Mouse (Mus musculus): ENCODE results near the gene Nop14.

Nop14 gene

GRCm38 (mm10) chr5:34659686-34660590 is at the start of gene Nop14, which contains the start of gene Grk4:
Gene Nop14 (minus strand): TSS chr5:34660148.
Gene Grk4 (plus strand): TSS chr5:34660379.
- peak; percentile 99 for DNase-seq (ENCODE audit: low spot score)

GRCm38 (mm10) chr5:34708436-34708835 is 48.5 kb upstream of the Nop14 start:
- DNase-seq (ENCODE audit: low spot score), result no peak

GRCm38 (mm10) chr5:34695521-34695920 is 35.6 kb upstream of the Nop14 start:
- no peak for DNase-seq (ENCODE audit: low spot score)

- DNase-seq (ENCODE audit: low spot score), result no peak
Measured at GRCm38 (mm10) chr5:34692782-34693181, 32.8 kb upstream of the Nop14 start.

- no peak for DNase-seq (ENCODE audit: low spot score)
Measured at GRCm38 (mm10) chr5:34689868-34690267, 29.9 kb upstream of the Nop14 start.

- DNase-seq (ENCODE audit: low spot score), result no peak
Measured at GRCm38 (mm10) chr5:34670280-34670679, 10.3 kb upstream of the Nop14 start.

- DNase-seq (ENCODE audit: low spot score), result no peak
Measured at GRCm38 (mm10) chr5:34669493-34669892, 9.5 kb upstream of the Nop14 start.

- DNase-seq (ENCODE audit: low spot score), result no peak
Measured at GRCm38 (mm10) chr5:34663231-34663630, 3.3 kb upstream of the Nop14 start.

- DNase-seq (ENCODE audit: low spot score), result no peak
Measured at GRCm38 (mm10) chr5:34661909-34662308, 2.0 kb upstream of the Nop14 start.

- DNase-seq (ENCODE audit: low spot score), result no peak
Measured at GRCm38 (mm10) chr5:34660591-34661130, 713 bp upstream of the Nop14 start.

GRCm38 (mm10) chr5:34657556-34657955 is 2.4 kb downstream of the Nop14 start:
- DNase-seq (ENCODE audit: low spot score), result no peak

- DNase-seq (ENCODE audit: low spot score), result no peak
Measured at GRCm38 (mm10) chr5:34654881-34655280, 5.1 kb downstream of the Nop14 start.

GRCm38 (mm10) chr5:34652961-34653360 is 7.0 kb downstream of the Nop14 start:
- DNase-seq (ENCODE audit: low spot score), result no peak

GRCm38 (mm10) chr5:34647581-34647980 is 12.4 kb downstream of the Nop14 start:
- no peak for DNase-seq (ENCODE audit: low spot score)

GRCm38 (mm10) chr5:34642932-34643331 is 17.0 kb downstream of the Nop14 start:
- DNase-seq (ENCODE audit: low spot score), result no peak

GRCm38 (mm10) chr5:34641991-34642390 is 18.0 kb downstream of the Nop14 start:
- DNase-seq (ENCODE audit: low spot score), result no peak

GRCm38 (mm10) chr5:34637591-34638156 is 22.3 kb downstream of the Nop14 start:
- DNase-seq (ENCODE audit: low spot score), result no peak

GRCm38 (mm10) chr5:34636481-34637287 is 23.3 kb downstream of the Nop14 start, which contains the start of gene Mfsd10:
Gene Mfsd10 (minus strand): TSS chr5:34637212.
- DNase-seq (ENCODE audit: low spot score), result peak; percentile 74

- DNase-seq (ENCODE audit: low spot score), result no peak
Measured at GRCm38 (mm10) chr5:34635665-34636192, 24.2 kb downstream of the Nop14 start.

GRCm38 (mm10) chr5:34634746-34635400 is 25.1 kb downstream of the Nop14 start:
- DNase-seq (ENCODE audit: low spot score), result no peak

- no peak for DNase-seq (ENCODE audit: low spot score)
Measured at GRCm38 (mm10) chr5:34633641-34634040, 26.3 kb downstream of the Nop14 start.
